Mouse (Mus musculus) heart, postnatal 0 days (tissue): ENCODE measurements around the gene Stab2.

ENCODE experiments used
- CTCF ChIP-seq: IDR thresholded peaks from 2 replicates; pipeline ENCODE4 v1.5.1; 2016; ENCODE audit warnings: antibody characterized with exemption, control low read depth, low read depth
- EP300 ChIP-seq: IDR thresholded peaks from 2 replicates; pipeline ENCODE4 v1.6.1; 2016; ENCODE audit warnings: antibody characterized with exemption, low read depth

DNA sequence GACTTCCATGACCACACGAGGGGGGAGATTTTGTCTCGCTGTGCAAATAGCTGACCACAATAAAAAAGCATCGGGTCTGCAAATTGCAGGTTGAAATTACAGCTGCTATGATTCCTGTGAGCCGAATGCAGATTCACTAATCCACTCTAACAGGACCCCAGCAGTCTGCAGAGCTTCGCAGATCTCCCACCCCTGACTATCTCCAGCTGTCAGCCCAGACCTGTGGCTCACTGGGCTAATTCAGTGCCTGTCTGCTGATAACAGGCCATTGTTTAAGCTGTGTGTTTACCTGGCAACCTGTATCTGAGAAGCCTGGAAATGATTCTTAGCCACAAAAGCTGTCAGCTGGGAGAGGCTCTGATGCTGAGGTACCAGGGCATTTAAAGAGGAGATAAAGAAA, 29.2 kb upstream of the Stab2 start:
- TF ChIP-seq CTCF = no peak
- TF ChIP-seq EP300 = no peak
